Mouse (Mus musculus) heart, embryonic 10.5 days (tissue): Measurements from ENCODE around the gene St3gal2. TPM values are rescaled to one million over a fixed set of nuclear protein-coding genes. Genes with fewer than 3 reads are reported as not detected.
"Not testable (repeated sequence)": the region's sequence is repeated elsewhere in the genome, so short reads cannot be mapped to it uniquely, and the experiment has no call there.

ENCODE experiments used
- DNase-seq: peaks from one replicate; pipeline ENCODE4 v3.0.0-alpha.2; 2017; ENCODE audit warnings: low spot score
- H3K27ac ChIP-seq: fragments of 300-500 bp; sonication (generic); 2 replicates; pipeline ENCODE4 v1.5.1; 2016; ENCODE audit warnings: mild to moderate bottlenecking
- H3K27me3 ChIP-seq: fragments of 300-500 bp; sonication (generic); 2 replicates; pipeline ENCODE4 v1.6.1; 2016; ENCODE audit warnings: mild to moderate bottlenecking; ENCODE audit not compliant: poor library complexity, insufficient read depth, severe bottlenecking
- H3K36me3 ChIP-seq: fragments of 300-500 bp; sonication (generic); 2 replicates; pipeline ENCODE4 v1.6.1; 2016; ENCODE audit warnings: mild to moderate bottlenecking, moderate library complexity
- H3K4me1 ChIP-seq: fragments of 300-500 bp; sonication (generic); 2 replicates; pipeline ENCODE4 v1.6.1; 2016; ENCODE audit warnings: mild to moderate bottlenecking
- H3K4me3 ChIP-seq: fragments of 300-500 bp; sonication (generic); 2 replicates; pipeline ENCODE4 v1.5.1; 2016; ENCODE audit warnings: mild to moderate bottlenecking, moderate library complexity
- H3K9me3 ChIP-seq: fragments of 300-500 bp; sonication (generic); 2 replicates; pipeline ENCODE4 v1.6.1; 2016; ENCODE audit warnings: mild to moderate bottlenecking, moderate library complexity
- WGBS: fragments of 180-500 bp; shearing (Covaris S2); methylation state at CpG from one replicate; pipeline ENCODE4 v1.1.7; 2016; 5-methylcytosine and 5-hydroxymethylcytosine counted together
- microRNA-seq: library from miRNA; unstranded; fragments of <30 nt; microRNA quantifications from one replicate; pipeline ENCODE4, GENCODE M21; 2017
- polyA plus RNA-seq: library from polyadenylated mRNA; unstranded; fragments of >200 nt; fragmentation: Nextera tagmentation; extraction: Ambion mirVana; gene quantifications from 2 replicates; pipeline ENCODE4 v1.2.1, GENCODE M21; 2016

Gene St3gal2
- polyA plus RNA-seq, 1 experiment from 2014 or later = 30.2 TPM

DNA sequence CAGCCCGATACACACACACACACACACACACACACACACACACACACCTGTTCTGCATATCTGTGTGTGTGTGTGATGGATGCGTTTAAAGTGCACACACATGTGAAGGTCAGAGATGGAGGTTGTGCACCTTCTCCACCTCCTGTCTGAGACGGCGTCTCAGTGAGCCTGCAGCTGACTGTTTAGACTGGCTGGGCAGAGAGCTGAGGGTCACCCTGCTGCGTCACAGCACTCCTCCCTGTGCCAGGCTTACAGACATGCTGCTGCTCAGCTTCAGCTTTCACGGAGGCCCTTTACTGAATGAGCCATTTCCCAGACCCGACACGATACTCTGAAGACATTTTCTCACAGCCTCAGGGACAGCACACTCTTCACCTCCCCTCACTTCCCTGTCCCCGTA lies 70.3 kb downstream of the St3gal2 start:
- Histone ChIP-seq H3K9me3 (no peaks in the 10 kb centered on the region), H3K27me3 (no peaks in the 10 kb centered on the region), H3K4me3 (no peak overlapping the region), H3K4me1 (no peaks in the 10 kb centered on the region), H3K27ac (no peak overlapping the region), H3K36me3 (peaks cover 85% of the 10 kb centered on the region)
- 89% methylated on average over 9 of the region's 9 CpGs for WGBS
- no peak for DNase-seq

DNA sequence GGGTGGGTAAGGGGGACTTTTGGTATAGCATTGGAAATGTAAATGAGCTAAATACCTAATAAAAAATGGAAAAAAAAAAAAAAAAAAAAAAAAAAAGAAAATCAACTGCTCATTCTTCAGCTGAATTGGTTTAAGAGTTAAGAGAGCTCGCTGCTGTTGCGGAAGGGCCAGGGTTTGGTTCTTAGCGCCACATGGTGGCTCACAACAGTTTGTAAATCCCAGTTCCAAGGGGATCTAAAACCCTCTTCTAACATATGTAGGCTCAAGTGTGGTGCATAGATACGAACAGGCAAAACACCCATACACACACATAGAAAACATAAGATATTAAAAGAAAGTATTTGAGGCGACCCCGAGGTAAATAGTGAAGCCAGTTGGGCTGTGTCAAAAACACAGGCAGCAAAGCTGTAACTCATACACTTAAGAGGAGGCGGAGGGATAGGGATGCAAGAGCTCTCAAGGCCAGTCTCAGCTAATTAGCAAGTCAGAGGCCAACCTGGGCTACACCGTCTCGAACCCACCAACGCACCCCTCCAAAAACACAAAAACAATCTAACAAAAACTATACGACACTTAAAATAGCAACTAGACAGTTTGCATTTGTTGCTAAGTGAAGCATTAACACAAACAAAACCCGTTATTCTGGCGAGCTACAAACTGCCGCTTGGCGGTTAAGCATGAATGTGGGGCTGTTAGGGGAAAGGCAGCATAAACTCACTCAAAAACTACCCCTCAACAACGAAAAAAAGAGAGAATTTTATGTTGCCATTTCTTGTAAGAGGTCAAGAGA lies 77.1 kb downstream of the St3gal2 start:
- 31% methylated on average over 16 of the region's 16 CpGs for WGBS
- Histone ChIP-seq H3K9me3 (no peaks in the 10 kb centered on the region), H3K27me3 (no peaks in the 10 kb centered on the region), H3K4me1 (peaks cover 13% of the 10 kb centered on the region), H3K4me3 (peak overlapping the region; percentile 92), H3K27ac (peak overlapping the region; percentile 92), H3K36me3 (peaks cover 23% of the 10 kb centered on the region)
- no peak for DNase-seq

DNA sequence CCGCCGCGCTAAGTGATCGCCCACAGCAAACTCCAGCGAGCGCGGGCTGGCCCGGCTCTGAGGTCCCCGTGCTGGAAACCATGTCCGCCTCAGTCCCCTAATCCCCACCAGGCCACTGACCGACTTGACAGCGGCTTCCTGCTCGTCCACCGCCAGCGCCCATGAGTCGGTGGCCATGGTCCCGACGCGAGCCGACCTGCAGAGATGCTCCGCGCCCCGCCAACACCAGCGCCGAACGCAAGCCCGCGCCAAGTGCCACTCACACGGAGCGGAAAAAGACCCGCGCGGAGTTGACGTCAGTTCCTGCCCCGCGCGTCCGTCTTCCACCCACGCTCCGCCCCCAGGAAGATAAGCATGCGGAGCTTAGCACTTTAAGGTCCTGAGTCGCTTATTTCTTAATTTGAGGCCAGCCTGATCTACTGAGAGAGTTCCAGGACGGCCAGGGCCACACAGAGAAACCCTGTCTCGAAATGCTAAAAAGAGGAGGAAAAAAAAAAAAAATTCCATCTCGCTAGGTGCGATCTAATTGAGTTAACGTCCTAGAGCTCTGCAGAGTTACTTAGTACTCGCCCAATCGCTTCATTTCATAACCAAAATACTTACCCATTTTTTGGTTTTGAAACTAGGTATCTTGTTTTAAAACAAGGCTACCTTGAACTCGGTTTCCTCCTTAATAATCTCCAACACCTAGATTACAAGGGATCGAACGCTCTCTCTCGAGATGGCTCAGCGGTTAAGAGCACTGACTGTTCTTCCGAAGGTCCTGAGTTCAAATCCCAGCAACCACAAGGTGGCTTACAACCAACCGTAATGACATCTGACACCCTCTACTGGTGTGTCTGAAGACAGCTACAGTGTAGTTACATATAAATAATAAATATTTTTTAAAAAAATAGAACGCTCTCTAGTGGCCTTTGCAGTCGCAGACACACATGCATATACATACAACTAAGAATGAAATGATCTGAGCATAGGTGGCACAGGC lies 78.1 kb downstream of the St3gal2 start, which contains the start of gene Ddx19a:
Gene Ddx19a, minus strand, starts transcription at position 254 of the 985 bp plus-strand sequence.
- peak; percentile 92 for DNase-seq
- H3K27me3 ChIP-seq = no peaks in the 10 kb centered on the region
- H3K36me3 ChIP-seq = peaks cover 15% of the 10 kb centered on the region
- H3K4me3 ChIP-seq = peak within 1 kb of the TSS; percentile 92
- peaks cover 13% of the 10 kb centered on the region for H3K4me1 ChIP-seq
- WGBS = 4% methylated on average over 58 of the region's 58 CpGs
- H3K27ac ChIP-seq = peak within 1 kb of the TSS; percentile 92
- no peaks in the 10 kb centered on the region for H3K9me3 ChIP-seq

GRCm38 (mm10) chr8:111010230-111010991 lies 90.7 kb downstream of the St3gal2 start:
- H3K4me1 ChIP-seq, DNase-seq, H3K27ac ChIP-seq, H3K27me3 ChIP-seq, H3K4me3 ChIP-seq, H3K9me3 ChIP-seq: not testable (repeated sequence)
- 80% methylated on average over 8 of the region's 10 CpGs for WGBS
- peaks cover 67% of the 10 kb centered on the region for H3K36me3 ChIP-seq

Small RNA genes lying within 50 kb of the gene (microRNA-seq; reads per million reads assigned to microRNA genes)
- not detected for gene Mir3473d

Other genes starting within 250 kb of the St3gal2 start
- 5.3 and 6.4 TPM in 2 replicates for gene Mtss1l, start 198.4 kb upstream of the St3gal2 start, polyA plus RNA-seq
- gene Il34, start 114.0 kb upstream of the St3gal2 start, polyA plus RNA-seq = 0.33 TPM in 1 of 2 replicates, not detected in the other
- 70.0 and 74.6 TPM in 2 replicates for gene Cog4, start 73.3 kb upstream of the St3gal2 start, polyA plus RNA-seq
- 137 and 148 TPM in 2 replicates for gene Sf3b3, start 73.1 kb upstream of the St3gal2 start, polyA plus RNA-seq
- gene Fuk, start 17.4 kb upstream of the St3gal2 start, polyA plus RNA-seq = 10.4 and 11.2 TPM in 2 replicates
- gene Ddx19a, start 77.9 kb downstream of the St3gal2 start, polyA plus RNA-seq = 18.8 and 23.5 TPM in 2 replicates
- gene Ddx19b, start 111.8 kb downstream of the St3gal2 start, polyA plus RNA-seq = 6.9 and 7.7 TPM in 2 replicates
- gene Aars, start 113.2 kb downstream of the St3gal2 start, polyA plus RNA-seq = 62.9 and 72.4 TPM in 2 replicates
- gene Exosc6, start 136.4 kb downstream of the St3gal2 start, polyA plus RNA-seq = 8.6 and 27.2 TPM in 2 replicates
- not detected in 2 replicates for gene Clec18a, start 172.5 kb downstream of the St3gal2 start, polyA plus RNA-seq
- gene Pdpr, start 174.7 kb downstream of the St3gal2 start, polyA plus RNA-seq = 8.1 and 15.5 TPM in 2 replicates